ENCODE assay signal across 14 mouse cellular contexts in the genomic region with DNA sequence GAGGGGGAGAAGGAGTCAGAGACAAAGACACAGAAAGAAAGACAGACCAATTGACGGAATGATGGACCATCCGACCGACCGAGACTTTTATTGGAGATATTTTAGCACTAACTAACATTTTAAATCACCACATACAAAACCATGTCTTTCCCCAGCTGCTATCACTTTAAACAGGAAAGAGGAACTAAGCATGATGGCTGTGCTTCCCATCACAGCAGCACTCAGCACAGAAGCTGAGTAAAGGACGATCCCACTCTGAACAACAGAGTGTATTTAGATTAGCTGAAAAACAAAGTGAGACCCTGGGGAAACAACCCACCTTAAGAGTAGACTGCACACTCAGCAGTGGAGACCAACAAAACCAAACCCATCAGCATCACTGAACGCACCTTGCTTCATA.
"Had no signal": no experiment of that assay in that cellular context is flagged by ENCODE, and none has a peak within 500 bp of the region (broad histone marks: within the 10 kb centered on the region; RNA-seq: fewer than 3 reads in every experiment).

No protein-coding gene starts in this region.

- H3K27me3 ChIP-seq: kidney, embryonic 15.5 days; limb, embryonic 12.5 days; liver, embryonic 13.5 days; megakaryocyte, embryonic 14.5 days; midbrain, embryonic 15.5 days had no signal

- H3K4me1 ChIP-seq: limb, embryonic 12.5 days; liver, embryonic 13.5 days; midbrain, embryonic 15.5 days had no signal

- H3K36me3 ChIP-seq: midbrain, embryonic 15.5 days had no signal

- H3K9me3 ChIP-seq: kidney, embryonic 15.5 days; limb, embryonic 12.5 days; liver, embryonic 13.5 days; megakaryocyte, embryonic 14.5 days; midbrain, embryonic 15.5 days had no signal

- ATAC-seq: lung, postnatal 0 days; midbrain, embryonic 15.5 days had no signal

- H3K4me3 ChIP-seq: kidney, embryonic 15.5 days; left cerebral cortex, adult 2 months; limb, embryonic 12.5 days; liver, embryonic 13.5 days; megakaryocyte, embryonic 14.5 days; midbrain, embryonic 15.5 days had no signal

- H3K27ac ChIP-seq: kidney, embryonic 15.5 days; left cerebral cortex, adult 2 months; limb, embryonic 12.5 days; liver, embryonic 13.5 days; midbrain, embryonic 15.5 days had no signal

- H3K9ac ChIP-seq: kidney, embryonic 15.5 days; limb, embryonic 12.5 days; liver, embryonic 13.5 days; midbrain, embryonic 15.5 days had no signal

- DNase-seq: kidney, adult 18-20 months; kidney, postnatal 14 days; liver; liver, embryonic 13.5 days; lung, adult 2 months; lung, postnatal 36 days; right cerebral cortex, postnatal 14 days; thymus, postnatal 36 days had no signal
